Mouse (Mus musculus) bone marrow, adult 2 months (tissue): Measurements from ENCODE around the gene Ankrd55.

Experiments used
- CTCF ChIP-seq: fragments of 200-500 bp; IDR thresholded peaks from 2 replicates; pipeline ENCODE4 v1.5.1; 2011; ENCODE audit warnings: low read length, control low read depth; ENCODE audit not compliant: control insufficient read depth, insufficient read depth
- POLR2A ChIP-seq: fragments of 200-500 bp; IDR thresholded peaks from 2 replicates; pipeline ENCODE4 v1.6.1; 2011; ENCODE audit warnings: low read depth, mild to moderate bottlenecking, control low read depth, low read length, borderline replicate concordance; ENCODE audit not compliant: control insufficient read depth

DNA sequence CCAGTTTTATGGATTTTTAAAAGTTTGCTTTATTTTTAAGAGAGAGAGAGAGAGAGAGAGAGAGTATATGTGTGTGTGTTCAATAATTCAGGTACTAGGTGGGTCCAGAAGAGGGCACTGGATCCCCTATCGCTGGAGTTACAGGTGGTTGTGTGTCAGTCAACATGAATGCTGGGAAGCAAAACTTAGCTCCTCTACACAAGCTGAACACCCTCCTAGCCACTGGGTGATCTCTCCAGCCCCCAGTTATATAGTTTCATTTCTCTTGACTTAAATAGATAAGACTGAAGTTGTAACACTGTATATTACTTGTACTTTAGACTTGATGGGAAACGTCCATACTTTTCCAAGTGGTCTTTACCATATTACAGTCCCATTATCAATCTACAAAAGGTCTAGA, 136.0 kb downstream of the Ankrd55 start:
- no peak for TF ChIP-seq CTCF
- TF ChIP-seq POLR2A = no peak
